Mouse (Mus musculus) layer of hippocampus, adult 9-11 months (tissue): ENCODE data around the gene Rtn4rl1.

Experiments
- DNase-seq: peaks from one replicate; pipeline ENCODE4 v3.0.0; 2022

Rtn4rl1 gene

DNA sequence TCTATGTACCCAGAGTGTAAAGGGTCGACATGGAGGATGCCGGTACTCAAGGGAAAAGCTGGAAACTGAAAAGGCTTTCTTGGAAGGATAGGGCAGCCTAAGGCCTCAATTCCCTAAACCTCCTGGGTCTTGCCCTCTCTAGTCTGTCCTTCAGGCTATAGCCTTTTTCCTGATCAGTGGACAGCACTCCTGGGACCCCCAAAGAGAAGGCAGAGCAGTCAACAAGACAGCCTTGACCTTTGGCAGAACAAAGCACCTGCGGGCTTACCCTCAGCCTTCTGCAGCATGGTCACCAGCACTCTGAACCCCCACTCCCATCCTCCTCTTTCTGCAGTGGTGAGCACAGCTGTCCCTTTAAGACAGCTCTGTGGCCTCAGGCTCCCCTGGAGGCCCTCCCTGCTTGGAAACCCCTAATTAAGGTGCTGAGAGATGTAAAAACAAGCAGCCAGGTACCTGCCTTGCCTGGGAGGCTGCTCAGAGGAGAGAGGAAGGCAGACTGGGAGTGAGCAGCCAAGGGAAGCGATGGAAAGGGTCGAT, 2.6 kb upstream of the Rtn4rl1 start, which contains the start of gene Dph1:
Gene Dph1, minus strand, starts transcription at position 337 of the 537 bp plus-strand sequence.
- no peak for DNase-seq

DNA sequence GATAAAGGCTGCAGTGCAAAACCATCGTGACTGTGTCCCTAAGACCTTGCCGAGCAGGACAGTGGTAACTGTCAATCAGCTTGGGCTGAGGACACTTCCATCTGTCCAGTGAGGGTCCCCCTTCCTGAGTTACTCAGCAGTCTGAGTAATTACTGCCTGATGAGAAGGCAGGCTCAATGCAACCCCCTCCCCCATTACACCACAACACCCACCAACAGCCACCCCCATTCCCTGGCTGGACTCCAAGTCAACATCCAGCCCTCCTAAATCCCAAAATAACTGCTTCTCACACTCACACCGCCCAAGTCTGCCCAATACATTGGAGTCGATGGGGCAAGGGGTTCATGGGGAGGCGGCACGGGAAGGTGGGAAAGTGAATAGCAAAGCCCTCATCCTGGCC, 1.7 kb upstream of the Rtn4rl1 start:
- DNase-seq: no peak

DNA sequence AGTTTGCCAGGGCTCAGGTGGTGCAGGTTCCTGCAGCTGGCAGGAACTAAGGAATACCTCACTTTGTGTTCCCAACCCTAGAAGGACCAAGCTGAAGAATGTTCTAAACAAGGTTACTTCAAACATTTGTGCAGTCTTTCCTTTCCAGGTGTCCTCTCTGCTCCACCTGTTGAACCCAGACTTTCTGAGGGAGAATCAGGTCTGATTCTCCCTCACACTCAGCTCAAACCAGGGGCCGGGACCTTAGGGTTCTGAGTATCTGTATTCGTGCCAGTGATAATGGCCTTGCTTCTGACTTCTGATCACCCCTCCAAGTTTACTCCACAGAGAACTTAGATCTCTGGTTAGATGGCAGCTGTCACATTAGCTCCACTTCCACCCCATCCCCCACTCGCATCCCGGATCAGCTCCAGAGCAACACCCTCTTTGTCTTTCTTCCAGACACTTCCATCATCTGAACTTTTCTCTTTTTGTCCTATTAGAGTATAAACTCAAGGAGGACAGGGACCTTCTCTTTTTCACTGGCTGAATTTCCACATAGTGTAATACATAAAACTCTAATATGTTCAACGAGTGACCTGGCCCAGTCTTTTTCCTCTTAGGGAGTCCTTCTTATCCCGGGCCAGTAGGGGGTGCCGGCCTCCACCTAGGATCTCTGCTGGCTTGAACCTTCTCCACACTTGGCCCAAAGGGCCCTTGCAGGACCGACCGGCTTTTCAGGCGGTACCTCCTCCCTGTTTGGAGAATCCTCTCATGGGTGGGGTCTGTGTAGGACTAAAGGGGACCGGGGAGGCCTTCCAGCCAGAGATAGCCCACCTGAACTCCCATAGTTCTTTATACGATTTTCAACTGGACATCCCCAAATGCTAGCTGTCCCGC, 1.0 kb upstream of the Rtn4rl1 start:
- peak; percentile 74 for DNase-seq

- no peak for DNase-seq
Observed at GRCm38 (mm10) chr11:75194121-75194849, 702 bp downstream of the Rtn4rl1 start.

- peak; percentile 69 for DNase-seq
Observed at GRCm38 (mm10) chr11:75194850-75195461, 1.4 kb downstream of the Rtn4rl1 start.

DNA sequence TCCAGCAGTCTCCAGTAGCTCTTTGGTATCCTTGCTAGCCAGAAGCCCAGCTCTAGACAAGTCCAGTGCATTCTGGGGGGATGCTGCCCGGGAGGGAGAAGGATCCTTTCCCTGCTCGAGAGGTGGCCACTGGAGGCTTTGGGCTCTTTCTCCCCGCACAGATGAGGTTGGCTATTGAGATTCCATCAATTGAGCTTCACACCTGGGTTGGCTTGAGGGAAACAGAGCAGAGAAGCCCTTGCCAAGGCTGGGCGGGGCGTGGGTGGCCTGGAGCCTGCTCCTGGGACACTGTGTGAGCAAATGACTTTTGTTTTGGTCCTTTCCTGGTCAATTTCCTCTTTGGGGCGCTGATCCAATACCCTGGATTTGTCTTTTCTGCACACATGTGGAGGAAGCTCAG, 2.5 kb downstream of the Rtn4rl1 start:
- no peak for DNase-seq

- DNase-seq: no peak
Observed at GRCm38 (mm10) chr11:75197956-75198355, 4.4 kb downstream of the Rtn4rl1 start.

DNA sequence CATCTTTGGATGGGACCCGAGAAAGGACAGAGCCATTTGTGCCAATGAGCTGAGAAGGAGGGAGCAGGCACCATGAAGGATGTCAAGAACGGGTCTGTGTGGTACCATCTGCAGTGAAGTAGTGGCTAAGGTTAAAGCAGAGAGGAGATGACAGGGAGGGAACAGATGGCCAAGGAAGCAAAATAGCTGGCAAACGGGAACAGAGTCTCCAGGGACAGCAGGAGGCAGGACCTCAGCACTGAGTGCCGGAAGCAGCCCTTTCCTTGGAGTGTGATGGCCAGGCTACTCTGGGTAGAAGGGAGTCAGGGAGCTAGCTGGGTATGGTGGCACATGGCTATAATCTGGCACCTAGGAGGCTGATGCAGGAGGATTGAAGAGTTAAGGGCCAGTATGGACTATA, 5.2 kb downstream of the Rtn4rl1 start:
- no peak for DNase-seq

DNA sequence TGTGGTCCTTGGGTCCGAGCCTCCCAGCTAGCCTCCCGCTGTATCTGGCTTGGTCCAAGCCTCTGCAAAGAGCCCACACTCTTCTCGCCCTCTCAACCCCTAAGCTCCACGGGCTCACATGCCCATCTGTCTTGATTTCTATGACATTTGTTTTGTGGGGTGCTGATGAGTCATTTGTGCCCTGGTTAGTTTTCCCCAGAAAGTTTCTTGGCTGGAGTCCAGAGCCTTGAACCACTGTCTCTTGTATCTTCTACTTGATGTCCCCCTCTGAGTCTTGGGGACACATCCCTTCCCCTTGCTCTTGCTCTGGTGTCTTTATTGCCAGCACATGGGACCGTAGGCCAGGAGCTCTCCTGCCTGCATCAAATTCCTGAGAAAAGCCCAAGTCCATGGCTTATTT, 6.4 kb downstream of the Rtn4rl1 start:
- no peak for DNase-seq

DNA sequence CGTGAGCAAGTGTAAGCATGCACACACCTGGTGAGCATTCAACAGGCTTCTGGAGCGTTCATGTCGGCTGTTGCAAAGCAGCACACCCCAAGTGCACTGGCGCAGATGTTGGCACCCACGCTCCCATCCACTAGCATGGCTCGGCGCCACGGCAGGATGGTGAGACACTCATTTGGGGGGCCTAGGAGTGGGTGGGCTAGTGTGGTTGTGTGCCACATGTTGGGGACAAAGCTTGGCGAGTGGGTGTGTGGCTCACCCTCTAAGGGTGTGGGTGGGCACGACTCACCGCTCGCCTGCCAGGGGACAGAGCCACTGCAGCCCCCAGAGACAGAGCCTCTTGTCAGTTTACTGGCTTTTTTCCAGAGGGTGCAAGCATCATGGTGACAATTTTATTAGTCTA, 7.4 kb downstream of the Rtn4rl1 start:
- DNase-seq: peak; percentile 83

DNA sequence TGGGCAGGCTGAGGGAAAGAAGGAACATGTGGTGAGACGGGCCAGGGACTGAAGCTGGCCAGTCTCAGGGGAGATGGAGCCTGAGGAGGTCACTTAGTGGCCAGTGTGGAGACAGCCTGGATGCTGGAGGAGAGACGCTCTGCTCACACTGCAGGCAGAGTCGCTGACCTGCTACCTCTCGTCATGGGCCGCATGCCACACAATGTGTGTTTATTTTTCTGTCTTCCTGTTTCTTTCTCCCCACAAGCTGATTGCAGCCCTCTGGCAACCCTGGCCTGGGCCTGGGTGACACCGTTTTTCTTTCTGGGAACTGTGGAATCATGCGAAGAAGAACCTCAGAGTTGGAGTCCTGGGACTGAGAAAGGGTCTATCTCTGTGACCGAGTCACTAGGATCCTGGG, 8.1 kb downstream of the Rtn4rl1 start:
- DNase-seq: no peak

GRCm38 (mm10) chr11:75203926-75204325, 10.3 kb downstream of the Rtn4rl1 start:
- DNase-seq: no peak

GRCm38 (mm10) chr11:75204472-75204871, 10.9 kb downstream of the Rtn4rl1 start:
- DNase-seq: no peak

- DNase-seq: no peak
Observed at GRCm38 (mm10) chr11:75206347-75206746, 12.8 kb downstream of the Rtn4rl1 start.

DNA sequence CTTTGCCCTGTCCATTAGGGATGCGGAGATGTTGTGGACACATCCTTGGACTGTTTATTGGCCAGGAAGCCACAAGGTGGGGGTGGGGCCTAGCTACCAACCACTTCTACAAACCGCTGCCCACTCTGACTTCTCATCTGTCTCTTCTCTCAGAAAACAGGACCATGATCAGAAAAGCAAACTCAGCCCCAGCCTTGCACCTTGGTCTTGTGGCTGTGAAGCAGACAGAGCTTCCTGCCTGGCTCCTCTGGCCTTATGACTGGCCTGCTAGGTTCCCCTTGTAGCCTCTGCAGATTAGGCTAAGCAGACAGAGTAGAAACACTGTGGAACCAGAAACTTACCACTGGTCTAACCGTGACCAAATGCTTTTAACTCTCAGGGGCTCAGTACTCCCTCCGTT, 15.8 kb downstream of the Rtn4rl1 start:
- DNase-seq: peak; percentile 70

GRCm38 (mm10) chr11:75210093-75210492, 16.5 kb downstream of the Rtn4rl1 start:
- no peak for DNase-seq

GRCm38 (mm10) chr11:75210755-75211154, 17.2 kb downstream of the Rtn4rl1 start:
- DNase-seq: no peak

DNA sequence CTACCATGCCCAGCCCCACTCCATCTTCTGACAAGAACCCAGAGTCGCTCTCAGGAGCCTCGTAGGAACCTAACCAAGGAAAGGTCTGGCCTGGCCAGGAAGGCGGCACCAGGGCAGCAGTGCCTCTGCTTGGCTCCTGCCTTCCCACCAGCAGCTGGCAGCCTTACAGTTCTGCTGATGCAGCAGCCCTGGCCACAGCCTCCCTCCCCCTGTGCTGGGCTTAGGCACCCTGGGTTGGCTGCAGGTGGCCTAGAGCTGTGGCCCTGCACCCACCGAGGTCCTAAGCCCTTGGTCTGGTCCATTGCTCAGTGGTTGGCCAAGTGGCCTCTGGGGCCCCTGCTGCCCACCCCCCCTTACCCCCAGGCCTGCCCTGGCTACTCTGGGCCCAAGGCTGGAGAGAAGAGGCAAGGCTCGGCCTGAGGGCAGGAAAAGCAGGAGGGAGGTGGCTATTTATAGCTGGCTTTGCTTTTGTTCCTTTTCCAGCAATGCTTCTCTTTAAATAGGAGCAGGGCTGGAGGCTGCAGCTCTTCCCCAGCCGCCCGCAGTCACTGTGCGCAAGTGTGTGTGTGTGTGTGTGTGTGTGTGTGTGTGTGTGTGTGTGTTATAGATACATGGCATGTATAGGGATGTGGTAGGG, 18.6 kb downstream of the Rtn4rl1 start:
- peak; percentile 59 for DNase-seq

GRCm38 (mm10) chr11:75212876-75213275, 19.3 kb downstream of the Rtn4rl1 start:
- no peak for DNase-seq

- no peak for DNase-seq
Observed at GRCm38 (mm10) chr11:75213372-75214080, 19.9 kb downstream of the Rtn4rl1 start.

DNA sequence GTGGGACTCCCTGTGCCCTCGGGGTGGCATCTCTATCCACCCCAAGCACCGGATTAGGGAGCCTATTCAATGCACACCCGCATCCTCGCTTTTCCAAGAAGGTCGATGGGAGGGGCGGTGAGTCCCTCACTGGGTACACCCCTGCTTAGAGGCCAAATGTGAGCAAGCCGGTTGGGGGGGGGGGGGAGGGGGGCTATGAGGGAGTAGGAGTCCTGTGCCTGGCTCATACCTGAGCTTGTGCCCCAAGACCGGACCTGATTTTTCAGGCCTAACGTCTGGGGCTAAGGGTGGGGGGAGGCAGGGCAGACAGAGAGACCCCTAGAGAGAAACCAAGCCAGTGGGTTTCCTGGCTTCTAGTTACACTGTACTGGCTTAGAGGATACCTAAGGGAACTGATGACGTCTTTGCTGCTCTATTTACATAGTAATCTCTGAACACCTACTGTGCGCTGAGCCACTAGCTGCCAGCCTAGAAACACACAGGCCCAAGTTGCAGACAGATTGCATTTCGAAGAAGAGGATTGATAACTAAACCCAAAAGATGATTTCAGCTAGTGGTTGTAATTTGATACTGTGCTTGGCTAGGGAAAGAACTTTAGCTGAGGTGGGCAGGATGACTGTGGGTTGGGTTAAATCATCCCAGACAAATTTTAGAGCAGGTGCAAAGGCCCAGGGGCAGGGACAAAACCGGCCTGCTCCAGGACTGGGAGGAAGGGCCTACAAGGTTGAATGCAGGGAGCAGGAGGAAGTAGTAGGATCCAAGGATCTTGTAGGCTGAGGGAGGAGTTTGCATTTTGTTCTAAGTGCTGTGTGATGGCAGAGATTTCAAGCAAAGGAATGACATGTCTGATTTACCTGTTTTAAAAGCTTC, 20.7 kb downstream of the Rtn4rl1 start:
- DNase-seq: no peak
